Comparison of ENCODE assay signal across 16 mouse cellular contexts in genomic region chr15:8712433-8712984, GRCm38 (mm10).
"Had no signal": no experiment of that assay in that cellular context is flagged by ENCODE, and none has a peak within 500 bp of the region (broad histone marks: within the 10 kb centered on the region; RNA-seq: fewer than 3 reads in every experiment).

No protein-coding gene starts in this region.

- H3K27me3 ChIP-seq: intestine, embryonic 15.5 days; midbrain, embryonic 15.5 days; neural tube, embryonic 15.5 days had no signal

- H3K4me1 ChIP-seq: intestine, embryonic 15.5 days had no signal

- H3K4me3 ChIP-seq: intestine, embryonic 15.5 days; kidney, embryonic 15.5 days; liver, embryonic 12.5 days; liver, embryonic 15.5 days; midbrain, embryonic 15.5 days; neural tube, embryonic 12.5 days; neural tube, embryonic 15.5 days had no signal

- H3K9ac ChIP-seq: intestine, embryonic 15.5 days; kidney, embryonic 15.5 days; liver, embryonic 12.5 days; liver, embryonic 15.5 days; midbrain, embryonic 15.5 days; neural tube, embryonic 12.5 days; neural tube, embryonic 15.5 days had no signal

- DNase-seq: kidney, adult 8-10 months; liver; right cerebral cortex, adult 18-20 months; right cerebral cortex, postnatal 14 days; right cerebral cortex, postnatal 4 days; thymus, adult 2 months; thymus, postnatal 25 days had no signal

- H3K9me3 ChIP-seq: intestine, embryonic 15.5 days; kidney, embryonic 15.5 days; liver, embryonic 12.5 days; liver, embryonic 15.5 days; midbrain, embryonic 15.5 days; neural tube, embryonic 12.5 days; neural tube, embryonic 15.5 days had no signal

- H3K4me2 ChIP-seq: intestine, embryonic 15.5 days; kidney, embryonic 15.5 days; liver, embryonic 12.5 days; liver, embryonic 15.5 days; midbrain, embryonic 11.5 days; midbrain, embryonic 15.5 days; neural tube, embryonic 12.5 days; neural tube, embryonic 15.5 days had no signal

- ATAC-seq: intestine, embryonic 15.5 days; liver, embryonic 12.5 days; midbrain, embryonic 15.5 days had no signal

- H3K27ac ChIP-seq: intestine, embryonic 15.5 days; kidney, embryonic 15.5 days; liver, embryonic 12.5 days; liver, embryonic 15.5 days; midbrain, embryonic 15.5 days; neural tube, embryonic 12.5 days; neural tube, embryonic 15.5 days; stomach, postnatal 0 days had no signal

- H3K36me3 ChIP-seq: intestine, embryonic 15.5 days; kidney, embryonic 15.5 days; liver, embryonic 12.5 days; liver, embryonic 15.5 days; midbrain, embryonic 15.5 days; neural tube, embryonic 12.5 days; neural tube, embryonic 15.5 days had no signal
